Mouse (Mus musculus) left cerebral cortex, adult 11 months (tissue): ENCODE results near the gene Sct.

Experiments
- DNase-seq: peaks from one replicate; pipeline ENCODE4 v3.0.0; 2022; ENCODE audit warnings: low spot score

The Sct gene

DNA sequence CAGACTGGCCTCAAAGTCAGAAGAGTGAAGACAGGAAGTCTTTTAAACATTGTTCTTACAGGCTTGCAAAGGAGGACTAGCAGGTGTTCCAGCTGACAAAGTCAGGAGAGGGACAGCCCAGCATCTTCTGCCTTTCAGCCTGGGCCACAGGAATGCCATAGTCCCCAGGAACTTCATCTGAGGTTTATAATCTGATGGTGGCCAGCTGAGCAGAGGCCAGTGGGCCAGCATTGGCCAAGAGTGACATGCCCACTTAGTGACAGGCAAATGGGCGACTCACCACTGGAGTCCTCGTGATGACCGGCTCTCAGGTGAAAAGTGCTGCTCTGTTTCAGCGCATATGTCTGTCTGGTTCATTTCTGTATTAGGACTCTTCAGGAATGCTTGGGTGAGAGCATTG lies 48.4 kb downstream of the Sct start:
- no peak for DNase-seq

DNA sequence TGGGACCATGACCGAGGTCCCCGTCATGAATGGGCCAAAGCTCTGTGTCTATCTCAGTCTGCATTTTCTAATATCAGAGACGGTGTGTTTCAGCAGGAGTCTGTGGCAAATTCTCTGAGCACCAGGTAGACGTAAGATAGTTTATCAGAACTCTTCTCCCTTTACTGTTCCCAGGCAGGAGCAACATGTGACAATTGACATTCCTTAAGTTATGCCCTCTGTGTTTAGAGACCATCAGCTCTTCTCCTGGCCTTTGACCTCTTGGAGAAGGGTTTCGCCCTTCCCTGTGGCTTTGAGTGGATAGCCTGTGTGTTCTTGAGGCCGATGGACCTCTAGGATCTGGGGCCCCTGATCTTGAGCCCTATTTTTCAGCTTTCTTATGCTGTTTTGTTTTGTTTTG lies 49.2 kb downstream of the Sct start:
- DNase-seq, result no peak
